Mouse (Mus musculus): ENCODE measurements around the gene Tnpo3. TPM values are rescaled to one million over a fixed set of nuclear protein-coding genes. Genes with fewer than 3 reads are reported as not detected.
A peak's percentile ranks its signal among the peaks of the same experiment; 100 is the strongest.

Tnpo3 gene
- polyA plus RNA-seq, 1 experiment from 2014 or later = 28.1 TPM

GRCm38 (mm10) chr6:29641816-29642215, 32.1 kb upstream of the Tnpo3 start:
- Histone ChIP-seq H3K27me3 (replicated peaks; ENCODE audit: control insufficient read depth, insufficient read depth, low read length) (no peaks in the 10 kb centered on the region), H3K4me1 (replicated peaks; ENCODE audit: control insufficient read depth, insufficient read depth, low read length) (no peaks in the 10 kb centered on the region), H3K36me3 (ENCODE audit: control insufficient read depth, insufficient read depth) (no peaks in the 10 kb centered on the region), H3K27ac (ENCODE audit: low read depth, low read length) (no peak overlapping the region), H3K9ac (ENCODE audit: low read depth, low read length) (no peak overlapping the region), H3K4me3 (ENCODE audit: low read depth, low read length) (no peak overlapping the region), H3K9me3 (ENCODE audit: control insufficient read depth) (no peaks in the 10 kb centered on the region), H3K4me2 (replicated peaks; ENCODE audit: low read depth) (no peak overlapping the region)
- WGBS = 84% methylated on average over 4 of the region's 4 CpGs
- ATAC-seq = no peak
- no peak for TF ChIP-seq CTCF (IDR thresholded peaks at IDR 0.05; ENCODE audit: low read depth)

GRCm38 (mm10) chr6:29639580-29640419, 30.1 kb upstream of the Tnpo3 start:
- WGBS = 33% methylated on average over 7 of the region's 7 CpGs
- Histone ChIP-seq H3K9ac (ENCODE audit: low read depth, low read length) (no peak overlapping the region), H3K36me3 (ENCODE audit: control insufficient read depth, insufficient read depth) (no peaks in the 10 kb centered on the region), H3K27me3 (replicated peaks; ENCODE audit: control insufficient read depth, insufficient read depth, low read length) (no peaks in the 10 kb centered on the region), H3K4me3 (ENCODE audit: low read depth, low read length) (no peak overlapping the region), H3K9me3 (ENCODE audit: control insufficient read depth) (no peaks in the 10 kb centered on the region), H3K4me2 (replicated peaks; ENCODE audit: low read depth) (peak overlapping the region; percentile 45), H3K27ac (ENCODE audit: low read depth, low read length) (no peak overlapping the region), H3K4me1 (replicated peaks; ENCODE audit: control insufficient read depth, insufficient read depth, low read length) (no peaks in the 10 kb centered on the region)
- no peak for TF ChIP-seq CTCF (IDR thresholded peaks at IDR 0.05; ENCODE audit: low read depth)
- no peak for ATAC-seq

GRCm38 (mm10) chr6:29638844-29639460, 29.3 kb upstream of the Tnpo3 start:
- no peaks in the 10 kb centered on the region for H3K27me3 ChIP-seq (replicated peaks; ENCODE audit: control insufficient read depth, insufficient read depth, low read length)
- H3K4me3 ChIP-seq (ENCODE audit: low read depth, low read length) = no peak overlapping the region
- H3K4me2 ChIP-seq (replicated peaks; ENCODE audit: low read depth) = peak overlapping the region; percentile 45
- 4% methylated on average over 15 of the region's 16 CpGs for WGBS
- no peaks in the 10 kb centered on the region for H3K9me3 ChIP-seq (ENCODE audit: control insufficient read depth)
- TF ChIP-seq CTCF (IDR thresholded peaks at IDR 0.05; ENCODE audit: low read depth) = no peak
- H3K27ac ChIP-seq (ENCODE audit: low read depth, low read length) = no peak overlapping the region
- ATAC-seq = no peak
- H3K4me1 ChIP-seq (replicated peaks; ENCODE audit: control insufficient read depth, insufficient read depth, low read length) = no peaks in the 10 kb centered on the region
- H3K36me3 ChIP-seq (ENCODE audit: control insufficient read depth, insufficient read depth) = no peaks in the 10 kb centered on the region
- H3K9ac ChIP-seq (ENCODE audit: low read depth, low read length) = no peak overlapping the region

GRCm38 (mm10) chr6:29637397-29638373, 28.0 kb upstream of the Tnpo3 start:
- Histone ChIP-seq H3K4me3 (ENCODE audit: low read depth, low read length) (no peak overlapping the region), H3K36me3 (ENCODE audit: control insufficient read depth, insufficient read depth) (no peaks in the 10 kb centered on the region), H3K27ac (ENCODE audit: low read depth, low read length) (no peak overlapping the region), H3K27me3 (replicated peaks; ENCODE audit: control insufficient read depth, insufficient read depth, low read length) (peaks cover 3% of the 10 kb centered on the region; the same call in 1 of the 2 replicates), H3K4me1 (replicated peaks; ENCODE audit: control insufficient read depth, insufficient read depth, low read length) (no peaks in the 10 kb centered on the region), H3K9me3 (ENCODE audit: control insufficient read depth) (no peaks in the 10 kb centered on the region), H3K4me2 (replicated peaks; ENCODE audit: low read depth) (no peak overlapping the region), H3K9ac (ENCODE audit: low read depth, low read length) (no peak overlapping the region)
- peak; percentile 17; the same call in 1 of the 2 replicates for TF ChIP-seq CTCF (IDR thresholded peaks at IDR 0.05; ENCODE audit: low read depth)
- ATAC-seq = no peak
- 88% methylated on average over 3 of the region's 3 CpGs for WGBS

GRCm38 (mm10) chr6:29636322-29637092, 26.8 kb upstream of the Tnpo3 start:
- Histone ChIP-seq H3K9me3 (ENCODE audit: control insufficient read depth) (no peaks in the 10 kb centered on the region), H3K36me3 (ENCODE audit: control insufficient read depth, insufficient read depth) (no peaks in the 10 kb centered on the region), H3K4me2 (replicated peaks; ENCODE audit: low read depth) (no peak overlapping the region), H3K4me1 (replicated peaks; ENCODE audit: control insufficient read depth, insufficient read depth, low read length) (no peaks in the 10 kb centered on the region), H3K9ac (ENCODE audit: low read depth, low read length) (no peak overlapping the region), H3K27ac (ENCODE audit: low read depth, low read length) (no peak overlapping the region), H3K4me3 (ENCODE audit: low read depth, low read length) (no peak overlapping the region), H3K27me3 (replicated peaks; ENCODE audit: control insufficient read depth, insufficient read depth, low read length) (peaks cover 10% of the 10 kb centered on the region; the same call in 1 of the 2 replicates)
- 89% methylated on average over 4 of the region's 4 CpGs for WGBS
- TF ChIP-seq CTCF (IDR thresholded peaks at IDR 0.05; ENCODE audit: low read depth) = no peak
- no peak for ATAC-seq

All from intestine, postnatal 0 days (tissue).